Comparison of ENCODE assay signal across 8 mouse cellular contexts in genomic region chr11:60454745-60455087, GRCm38 (mm10). TPM values are rescaled to one million over a fixed set of nuclear protein-coding genes. Genes with fewer than 3 reads are reported as not detected.
DNase-seq lines count a peak whose midpoint lies in the region; ATAC-seq and TF ChIP-seq lines count a peak whose summit lies in the region.

No protein-coding gene starts in this region.

- no peaks in the 10 kb centered on the region for H3K27me3 ChIP-seq in heart, adult 2 months (ENCODE audit: control insufficient read depth, insufficient read depth, low read length)
- no peaks in the 10 kb centered on the region for H3K27me3 ChIP-seq in ES-Bruce4 (ENCODE audit: control insufficient read depth, insufficient read depth, low read length, poor library complexity, severe bottlenecking)
- no peaks in the 10 kb centered on the region for H3K27me3 ChIP-seq in forebrain, embryonic 15.5 days
- no peaks in the 10 kb centered on the region for H3K27me3 ChIP-seq in liver, adult 2 months (ENCODE audit: control insufficient read depth, insufficient read depth, low read length)
- no peaks in the 10 kb centered on the region for H3K27me3 ChIP-seq in stomach, embryonic 14.5 days (ENCODE audit: control insufficient read depth, insufficient read depth, low read length)

- DNase-seq in heart, adult 2 months: peak in 1 of 2 experiments; percentile 36
- no peak for DNase-seq in heart, postnatal 25 days (ENCODE audit: low spot score)
- DNase-seq in liver, adult 2 months (ENCODE audit: extremely low read depth, low read depth, low spot score): peak; percentile 13
- no peak for DNase-seq in adipocyte (ENCODE audit: low spot score)
- no peak for DNase-seq in adrenal gland, adult 2 months

- 0 out of 2 replicates have a peak, but pooled peaks cover 1% of the 10 kb centered on the region for H3K79me2 ChIP-seq in heart, adult 2 months (replicated peaks; ENCODE audit: control insufficient read depth, insufficient read depth, low read length)
- H3K79me2 ChIP-seq in liver, adult 2 months (ENCODE audit: control insufficient read depth, insufficient read depth, low read length): 0 out of 2 replicates have a peak, but pooled peaks cover 3% of the 10 kb centered on the region

- H3K4me1 ChIP-seq in heart, adult 2 months (ENCODE audit: control insufficient read depth, insufficient read depth, low read length): peaks cover 4% of the 10 kb centered on the region
- H3K4me1 ChIP-seq in ES-Bruce4 (ENCODE audit: control insufficient read depth, insufficient read depth, low read length): peaks cover 3% of the 10 kb centered on the region
- peaks cover 18% of the 10 kb centered on the region for H3K4me1 ChIP-seq in forebrain, embryonic 15.5 days
- peaks cover 6% of the 10 kb centered on the region for H3K4me1 ChIP-seq in liver, adult 2 months (ENCODE audit: control insufficient read depth, insufficient read depth, low read length)
- H3K4me1 ChIP-seq in stomach, embryonic 14.5 days (ENCODE audit: control insufficient read depth, insufficient read depth, low read length): peaks cover 4% of the 10 kb centered on the region

- H3K4me3 ChIP-seq in heart, adult 2 months: peak overlapping the region; percentile 76
- H3K4me3 ChIP-seq in ES-Bruce4 (ENCODE audit: low read depth, low read length): peak overlapping the region; percentile 89
- H3K4me3 ChIP-seq in forebrain, embryonic 15.5 days: peak overlapping the region; percentile 51
- H3K4me3 ChIP-seq in liver, adult 2 months (ENCODE audit: insufficient read depth, low read depth, low read length): peak overlapping the region; percentile 81
- H3K4me3 ChIP-seq in stomach, embryonic 14.5 days (ENCODE audit: low read depth, low read length): peak overlapping the region; percentile 76

- intact Hi-C loops in heart, adult 2 months (cut with DNase I): loop anchor here (5.0 kb wide), 1 partner anchor 83 kb away; the partner anchor contains the start of gene Alkbh5
- intact Hi-C loops in heart, postnatal 25 days (cut with DNase I): no loop called here

- peak overlapping the region; percentile 79 for H3K27ac ChIP-seq in heart, adult 2 months
- no peak overlapping the region for H3K27ac ChIP-seq in ES-Bruce4 (ENCODE audit: insufficient read depth, low read length)
- peak overlapping the region; percentile 53 for H3K27ac ChIP-seq in forebrain, embryonic 15.5 days (replicated peaks)
- H3K27ac ChIP-seq in liver, adult 2 months (replicated peaks; ENCODE audit: insufficient read depth, low read depth, low read length): peak overlapping the region; percentile 27; the same call in 1 of the 2 replicates
- H3K27ac ChIP-seq in stomach, embryonic 14.5 days (ENCODE audit: low read length): no peak overlapping the region

- TF ChIP-seq POLR2A in heart, adult 2 months (IDR thresholded peaks at IDR 0.05; ENCODE audit: insufficient read depth, low read depth, low read length): no peak
- no peak for TF ChIP-seq POLR2A in ES-Bruce4 (IDR thresholded peaks at IDR 0.05; ENCODE audit: insufficient read depth, low read length)
- no peak for TF ChIP-seq POLR2A in liver, adult 2 months (IDR thresholded peaks at IDR 0.05; ENCODE audit: extremely low read depth, insufficient read depth, low read length)

- under 1% methylated on average over 17 of the region's 17 CpGs for WGBS in heart, adult 2 months
- WGBS in forebrain, embryonic 15.5 days: under 1% methylated on average over 17 of the region's 17 CpGs
- WGBS in liver, adult 2 months: 1% methylated on average over 17 of the region's 17 CpGs
- WGBS in stomach, embryonic 14.5 days: under 1% methylated on average over 17 of the region's 17 CpGs

- H3K9ac ChIP-seq in heart, adult 2 months (ENCODE audit: low read depth, low read length): peak overlapping the region; percentile 61
- H3K9ac ChIP-seq in ES-Bruce4 (ENCODE audit: low read depth, poor library complexity, severe bottlenecking): peak overlapping the region; percentile 80
- H3K9ac ChIP-seq in forebrain, embryonic 15.5 days (replicated peaks): peak overlapping the region; percentile 54
- peak overlapping the region; percentile 76 for H3K9ac ChIP-seq in liver, adult 2 months (ENCODE audit: low read depth, low read length)
- H3K9ac ChIP-seq in stomach, embryonic 14.5 days (replicated peaks; ENCODE audit: low read depth, low read length): peak overlapping the region; percentile 82

- no peak for TF ChIP-seq EP300 in heart, adult 2 months (IDR thresholded peaks at IDR 0.05; ENCODE audit: insufficient read depth, low read depth, low read length)
- TF ChIP-seq EP300 in ES-Bruce4 (IDR thresholded peaks at IDR 0.05; ENCODE audit: insufficient read depth, low read depth, low read length): no peak

- no peaks in the 10 kb centered on the region for H3K36me3 ChIP-seq in heart, adult 2 months (ENCODE audit: control insufficient read depth, insufficient read depth, low read length)
- H3K36me3 ChIP-seq in ES-Bruce4 (ENCODE audit: control insufficient read depth, insufficient read depth, low read length, poor library complexity, severe bottlenecking): peaks cover 26% of the 10 kb centered on the region
- H3K36me3 ChIP-seq in forebrain, embryonic 15.5 days: peaks cover 32% of the 10 kb centered on the region
- peaks cover 1% of the 10 kb centered on the region; the same call in 1 of the 2 replicates for H3K36me3 ChIP-seq in liver, adult 2 months (ENCODE audit: control insufficient read depth, insufficient read depth, low read length)
- H3K36me3 ChIP-seq in stomach, embryonic 14.5 days (ENCODE audit: control insufficient read depth, insufficient read depth, low read length): peaks cover 26% of the 10 kb centered on the region

- no peak; the same call in 1 of the 2 replicates for ATAC-seq in forebrain, embryonic 15.5 days (replicated peaks)
- 0 out of 2 replicates have a peak, but pooled peaks have one; percentile 11 for ATAC-seq in stomach, embryonic 14.5 days (ENCODE audit: insufficient number of reproducible peaks, insufficient read depth, low FRiP score, low read depth)

- TF ChIP-seq CTCF in heart, adult 2 months (IDR thresholded peaks at IDR 0.05): no peak
- TF ChIP-seq CTCF in ES-Bruce4 (IDR thresholded peaks at IDR 0.05; ENCODE audit: low read depth, low read length): no peak
- no peak for TF ChIP-seq CTCF in liver, adult 2 months (IDR thresholded peaks at IDR 0.05; ENCODE audit: low read depth, low read length)

- no peaks in the 10 kb centered on the region for H3K9me3 ChIP-seq in ES-Bruce4 (replicated peaks; ENCODE audit: control insufficient read depth, insufficient read depth, low read length, poor library complexity, severe bottlenecking)
- no peaks in the 10 kb centered on the region for H3K9me3 ChIP-seq in forebrain, embryonic 15.5 days
- no peaks in the 10 kb centered on the region for H3K9me3 ChIP-seq in stomach, embryonic 14.5 days (ENCODE audit: control insufficient read depth, low read depth, low read length)

- peak overlapping the region; percentile 58 for H3K4me2 ChIP-seq in forebrain, embryonic 15.5 days (replicated peaks)
- H3K4me2 ChIP-seq in stomach, embryonic 14.5 days (replicated peaks; ENCODE audit: low read depth, low read length): peak overlapping the region; percentile 84

RNA-seq across cellular contexts. Expression of gene Drg2, which starts 0.3 kb away (rescaled TPM):
- total RNA-seq in heart, adult 2 months (2021): 10 to 100 TPM; 28.1 to 28.8 TPM
- polyA plus RNA-seq in heart, adult 2 months (2012; rRNA removed): 34.4 and 40.4 TPM in 2 replicates
- 10 to 100 TPM; 29.3 to 30.9 TPM for total RNA-seq in heart, postnatal 25 days (2021)
- polyA plus RNA-seq in ES-Bruce4 (2011; ENCODE audit: insufficient read depth, insufficient read length, low read depth, missing spikeins): 67.4 and 69.9 TPM in 2 replicates
- 100 and 106 TPM in 2 replicates for polyA plus RNA-seq in forebrain, embryonic 15.5 days (2015; fragmentation: Nextera tagmentation; extraction: Ambion mirVana)
- total RNA-seq in liver, adult 2 months (2014; rRNA removed): 29.1 and 36.6 TPM in 2 replicates
- 40.1 and 41.7 TPM in 2 replicates for polyA plus RNA-seq in liver, adult 2 months (2012; rRNA removed)
- 98.8 and 110 TPM in 2 replicates for polyA plus RNA-seq in stomach, embryonic 14.5 days (2014; fragmentation: Nextera tagmentation; extraction: Ambion mirVana)
- 10 to 100 TPM; 63.2 to 72.2 TPM for total RNA-seq in adrenal gland, adult 2 months (2021)
- 36.6 and 40.5 TPM in 2 replicates for polyA plus RNA-seq in adrenal gland, adult 2 months (2012; rRNA removed)

RNA-seq across cellular contexts. Expression of gene Myo15, which starts 14.4 kb away (rescaled TPM):
- total RNA-seq in heart, adult 2 months (2021): under 1 TPM; 0.03 to 0.05 TPM
- polyA plus RNA-seq in heart, adult 2 months (2012; rRNA removed): 0.03 and 0.06 TPM in 2 replicates
- under 1 TPM in 1 of 2 experiments, not detected in 1; 0.06 TPM for total RNA-seq in heart, postnatal 25 days (2021)
- 0.37 and 0.65 TPM in 2 replicates for polyA plus RNA-seq in ES-Bruce4 (2011; ENCODE audit: insufficient read depth, insufficient read length, low read depth, missing spikeins)
- polyA plus RNA-seq in forebrain, embryonic 15.5 days (2015; fragmentation: Nextera tagmentation; extraction: Ambion mirVana): 0.05 TPM in 1 of 2 replicates, not detected in the other
- under 0.01 TPM in 1 of 2 replicates, not detected in the other for total RNA-seq in liver, adult 2 months (2014; rRNA removed)
- 0.05 and 0.06 TPM in 2 replicates for polyA plus RNA-seq in liver, adult 2 months (2012; rRNA removed)
- 0.13 and 0.21 TPM in 2 replicates for polyA plus RNA-seq in stomach, embryonic 14.5 days (2014; fragmentation: Nextera tagmentation; extraction: Ambion mirVana)
- under 1 TPM; 0.14 to 0.20 TPM for total RNA-seq in adrenal gland, adult 2 months (2021)
- polyA plus RNA-seq in adrenal gland, adult 2 months (2012; rRNA removed): 0.26 and 0.47 TPM in 2 replicates

RNA-seq across cellular contexts. Expression of gene Atpaf2, which starts 36.5 kb away (rescaled TPM):
- total RNA-seq in heart, adult 2 months (2021): 10 to 100 TPM; 39.8 to 45.3 TPM
- 37.7 and 46.7 TPM in 2 replicates for polyA plus RNA-seq in heart, adult 2 months (2012; rRNA removed)
- 10 to 100 TPM; 44.5 to 49.9 TPM for total RNA-seq in heart, postnatal 25 days (2021)
- polyA plus RNA-seq in ES-Bruce4 (2011; ENCODE audit: insufficient read depth, insufficient read length, low read depth, missing spikeins): 22.1 and 28.2 TPM in 2 replicates
- polyA plus RNA-seq in forebrain, embryonic 15.5 days (2015; fragmentation: Nextera tagmentation; extraction: Ambion mirVana): 49.8 and 49.9 TPM in 2 replicates
- 15.3 and 16.8 TPM in 2 replicates for total RNA-seq in liver, adult 2 months (2014; rRNA removed)
- 22.3 and 23.3 TPM in 2 replicates for polyA plus RNA-seq in liver, adult 2 months (2012; rRNA removed)
- polyA plus RNA-seq in stomach, embryonic 14.5 days (2014; fragmentation: Nextera tagmentation; extraction: Ambion mirVana): 50.7 TPM in 2 replicates
- total RNA-seq in adrenal gland, adult 2 months (2021): 10 to 100 TPM; 81.2 to 90.9 TPM
- 48.7 and 51.3 TPM in 2 replicates for polyA plus RNA-seq in adrenal gland, adult 2 months (2012; rRNA removed)

RNA-seq across cellular contexts. Expression of gene Gid4, which starts 37.8 kb away (rescaled TPM):
- total RNA-seq in heart, adult 2 months (2021): 10 to 100 TPM; 47.8 to 49.5 TPM
- polyA plus RNA-seq in heart, adult 2 months (2012; rRNA removed): 30.5 and 53.8 TPM in 2 replicates
- 10 to 100 TPM; 44.3 to 47.6 TPM for total RNA-seq in heart, postnatal 25 days (2021)
- 36.2 and 40.6 TPM in 2 replicates for polyA plus RNA-seq in ES-Bruce4 (2011; ENCODE audit: insufficient read depth, insufficient read length, low read depth, missing spikeins)
- polyA plus RNA-seq in forebrain, embryonic 15.5 days (2015; fragmentation: Nextera tagmentation; extraction: Ambion mirVana): 27.0 and 27.8 TPM in 2 replicates
- 11.7 and 14.1 TPM in 2 replicates for total RNA-seq in liver, adult 2 months (2014; rRNA removed)
- polyA plus RNA-seq in liver, adult 2 months (2012; rRNA removed): 18.9 and 21.7 TPM in 2 replicates
- polyA plus RNA-seq in stomach, embryonic 14.5 days (2014; fragmentation: Nextera tagmentation; extraction: Ambion mirVana): 27.0 and 28.0 TPM in 2 replicates
- 10 to 100 TPM; 45.9 to 53.9 TPM for total RNA-seq in adrenal gland, adult 2 months (2021)
- 52.7 and 56.1 TPM in 2 replicates for polyA plus RNA-seq in adrenal gland, adult 2 months (2012; rRNA removed)

Comparison
In these comparisons a context has a peak if more than half of its experiments do, and no peak if none do; other contexts are left out.
1. H3K27ac ChIP-seq: peak in heart, adult 2 months (single experiment), forebrain, embryonic 15.5 days (single experiment) and liver, adult 2 months (single experiment); none in ES-Bruce4 (single experiment) and stomach, embryonic 14.5 days (single experiment).
2. Peak in every context shown above with its lines, with median percentiles within 50 percentile points of each other: H3K4me3 ChIP-seq and H3K9ac ChIP-seq.